ENCODE assay signal across 8 mouse cellular contexts in the genomic region with DNA sequence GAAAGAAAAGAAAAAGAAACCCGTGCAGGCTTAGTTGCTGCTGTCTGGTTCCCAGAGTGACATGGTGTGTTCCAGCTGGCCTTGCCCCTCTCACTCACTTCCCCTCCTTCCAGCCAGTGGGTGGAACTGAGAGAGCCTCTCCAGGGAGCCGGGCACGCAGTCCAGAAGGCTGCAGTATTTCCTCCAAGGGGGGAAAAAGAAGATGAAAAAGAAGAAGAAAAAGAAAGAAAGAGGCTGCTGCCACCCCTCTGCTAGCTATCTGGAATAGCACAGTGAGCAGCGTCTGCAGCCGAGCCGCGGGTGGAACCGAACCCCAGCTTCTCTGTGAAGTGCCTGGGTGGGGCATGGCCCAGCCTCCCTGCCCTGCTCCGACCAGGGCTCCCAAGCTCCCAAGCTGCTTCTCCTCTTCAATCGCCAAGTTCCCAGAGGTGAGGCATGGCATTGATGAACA.
A peak's percentile ranks its signal among the peaks of the same experiment; 100 is the strongest.
DNase-seq lines count a peak whose midpoint lies in the region; ATAC-seq lines count a peak whose summit lies in the region.

No protein-coding gene starts in this region.

- no peaks in the 10 kb centered on the region for H3K36me3 ChIP-seq in intestine, embryonic 15.5 days
- no peaks in the 10 kb centered on the region for H3K36me3 ChIP-seq in liver, embryonic 13.5 days

- 2% methylated on average over 10 of the region's 10 CpGs for WGBS in intestine, embryonic 15.5 days
- 0% methylated on average over 10 of the region's 10 CpGs for WGBS in liver, embryonic 13.5 days (ENCODE audit: insufficient replicate concordance)

- H3K4me1 ChIP-seq in intestine, embryonic 15.5 days (replicated peaks): peaks cover 10% of the 10 kb centered on the region
- 0 out of 2 replicates have a peak, but pooled peaks cover 4% of the 10 kb centered on the region for H3K4me1 ChIP-seq in liver, embryonic 13.5 days (replicated peaks)

- H3K9me3 ChIP-seq in intestine, embryonic 15.5 days: no peaks in the 10 kb centered on the region
- no peaks in the 10 kb centered on the region for H3K9me3 ChIP-seq in liver, embryonic 13.5 days (replicated peaks)

- peak; percentile 84 for ATAC-seq in granulocyte monocyte progenitor cell, adult 5-6 weeks (replicated peaks; ENCODE audit: poor library complexity, severe bottlenecking)
- ATAC-seq in intestine, embryonic 15.5 days: peak; percentile 91
- ATAC-seq in liver, embryonic 13.5 days (ENCODE audit: low read depth): no peak
- no peak for ATAC-seq in activated CD4-positive, CD25-positive, alpha-beta regulatory T cell, adult 4 months

- peak overlapping the region; percentile 72 for H3K9ac ChIP-seq in intestine, embryonic 15.5 days
- H3K9ac ChIP-seq in liver, embryonic 13.5 days: 0 out of 2 replicates have a peak overlapping the region, but pooled peaks have one; percentile 57

- DNase-seq in cerebellum, adult 11 months: peak; percentile 0
- DNase-seq in cerebellum, adult 9-10 months: no peak
- DNase-seq in embryo, embryonic 11 days: peak; percentile 68
- DNase-seq in liver, embryonic 13.5 days: no peak
- peak; percentile 55 for DNase-seq in neural tube, embryonic 10.5 days (ENCODE audit: extremely low spot score, low spot score)

- peak overlapping the region; percentile 83 for H3K4me2 ChIP-seq in intestine, embryonic 15.5 days (replicated peaks)
- peak overlapping the region; percentile 57 for H3K4me2 ChIP-seq in liver, embryonic 13.5 days

- H3K4me3 ChIP-seq in intestine, embryonic 15.5 days (replicated peaks): peak overlapping the region; percentile 63
- H3K4me3 ChIP-seq in liver, embryonic 13.5 days (replicated peaks): peak overlapping the region; percentile 51

- H3K27ac ChIP-seq in intestine, embryonic 15.5 days: peak overlapping the region; percentile 72; the same call in 1 of the 2 replicates
- H3K27ac ChIP-seq in liver, embryonic 13.5 days: no peak overlapping the region

- H3K27me3 ChIP-seq in intestine, embryonic 15.5 days (replicated peaks): no peaks in the 10 kb centered on the region
- H3K27me3 ChIP-seq in liver, embryonic 13.5 days: no peaks in the 10 kb centered on the region

Comparison
In these comparisons a context has a peak if more than half of its experiments do, and no peak if none do; other contexts are left out.
1. DNase-seq: peak in cerebellum, adult 11 months (single experiment), embryo, embryonic 11 days (single experiment) and neural tube, embryonic 10.5 days (single experiment); none in cerebellum, adult 9-10 months (single experiment) and liver, embryonic 13.5 days (single experiment).
2. ATAC-seq: peak in granulocyte monocyte progenitor cell, adult 5-6 weeks (single experiment) and intestine, embryonic 15.5 days (single experiment); none in liver, embryonic 13.5 days (single experiment) and activated CD4-positive, CD25-positive, alpha-beta regulatory T cell, adult 4 months (single experiment).